Mouse (Mus musculus) left cerebral cortex, adult 11 months (tissue): ENCODE results near the gene Zfp687.

Source experiments
- DNase-seq: peaks from one replicate; pipeline ENCODE4 v3.0.0; 2022; ENCODE audit warnings: low spot score

The Zfp687 gene

DNA sequence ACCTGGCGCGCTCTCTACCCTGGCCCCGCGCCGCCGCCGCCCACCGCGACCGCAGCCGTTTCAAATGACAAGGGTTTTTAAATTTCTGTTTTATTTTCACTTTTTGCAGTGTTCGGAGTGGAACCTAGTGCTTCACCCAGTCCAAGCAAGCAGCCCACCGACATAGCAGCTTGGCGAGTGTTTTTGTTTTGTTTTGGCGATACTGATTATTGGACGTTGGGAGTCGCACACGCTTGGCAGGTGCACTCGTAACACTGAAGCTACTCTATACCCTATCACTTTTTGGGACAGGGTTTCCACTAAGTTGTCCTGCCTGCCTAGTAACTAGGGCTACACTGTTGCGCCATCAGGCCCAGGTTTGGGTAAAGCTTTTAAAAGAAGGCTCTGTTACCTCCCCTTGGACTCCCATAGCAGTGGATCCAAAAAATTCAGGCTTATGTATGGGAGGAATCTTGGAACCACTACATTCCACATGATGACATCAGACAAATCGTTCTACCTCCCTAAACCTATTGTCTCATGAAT lies 1.3 kb upstream of the Zfp687 start:
- no peak for DNase-seq

GRCm38 (mm10) chr3:95015891-95016531 lies 763 bp upstream of the Zfp687 start:
- peak; percentile 92 for DNase-seq

DNA sequence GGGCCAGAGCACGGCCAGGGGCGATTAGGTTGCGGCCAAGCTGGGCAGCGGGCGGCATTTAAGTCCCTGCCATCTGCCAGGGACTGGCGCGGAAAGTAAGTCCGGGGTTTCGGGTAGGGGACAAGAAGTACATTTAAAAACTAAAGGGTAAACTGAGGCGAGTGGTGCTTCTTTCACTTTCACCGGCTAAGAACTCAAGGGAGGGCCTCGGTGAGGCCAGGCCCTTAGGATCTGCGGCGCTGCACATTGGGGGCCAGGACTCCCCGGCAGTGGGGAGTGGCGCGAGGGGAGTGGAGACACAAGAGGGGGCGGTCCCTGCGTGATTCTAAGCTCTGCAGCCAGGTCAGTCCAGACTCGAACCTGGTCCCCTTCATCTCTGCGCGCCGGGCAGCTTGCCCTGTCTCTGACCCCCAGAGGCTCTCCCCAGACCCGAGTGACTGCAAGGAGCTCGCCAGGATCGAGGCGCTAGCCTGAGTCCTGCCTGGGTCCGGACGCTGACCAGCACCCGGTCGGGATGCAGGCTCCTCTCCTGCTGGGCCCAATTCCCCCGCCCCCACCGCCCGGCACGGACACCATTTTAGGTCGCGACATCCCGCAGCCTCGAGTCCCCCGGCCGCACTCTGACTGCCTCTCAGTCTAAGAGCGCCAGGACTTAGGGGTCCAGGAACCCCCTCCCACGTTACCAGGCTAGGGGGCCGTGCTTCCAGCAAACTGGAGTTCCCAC lies 658 bp downstream of the Zfp687 start:
- no peak for DNase-seq

DNA sequence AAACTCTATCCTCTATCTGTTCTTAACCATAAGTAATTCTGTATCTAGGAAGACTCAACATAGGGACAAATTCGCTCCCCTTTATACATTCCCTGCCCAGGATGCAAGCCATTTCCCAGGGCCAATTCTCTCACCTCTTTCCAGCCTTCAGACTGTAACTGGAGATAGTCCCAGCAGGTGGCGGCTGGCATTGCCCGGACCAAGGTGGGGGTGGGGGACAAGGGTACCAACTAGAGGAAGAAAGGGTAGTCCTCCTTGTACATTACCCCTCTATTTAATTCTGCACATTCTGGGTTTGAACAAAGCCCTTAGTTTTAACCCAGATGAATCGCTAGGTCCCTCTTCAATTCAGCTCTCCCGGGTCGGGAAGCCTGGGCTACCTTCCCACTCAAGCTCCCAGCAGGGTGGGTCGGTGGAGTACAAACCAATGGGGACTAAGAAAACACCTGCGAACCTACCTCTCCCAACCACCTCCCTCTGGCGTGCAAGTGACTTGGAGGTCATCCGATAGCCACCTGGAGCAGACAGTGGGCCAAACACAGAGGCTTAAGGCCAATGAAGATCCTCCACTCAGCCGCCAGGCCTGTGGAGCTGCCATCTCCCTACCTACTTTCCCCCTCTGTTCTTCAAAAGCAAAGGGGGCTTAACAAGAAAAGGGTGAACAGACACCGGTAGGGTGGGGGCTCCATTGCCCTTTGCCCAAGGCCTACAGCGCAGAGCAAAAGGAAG lies 1.4 kb downstream of the Zfp687 start:
- DNase-seq: no peak

DNA sequence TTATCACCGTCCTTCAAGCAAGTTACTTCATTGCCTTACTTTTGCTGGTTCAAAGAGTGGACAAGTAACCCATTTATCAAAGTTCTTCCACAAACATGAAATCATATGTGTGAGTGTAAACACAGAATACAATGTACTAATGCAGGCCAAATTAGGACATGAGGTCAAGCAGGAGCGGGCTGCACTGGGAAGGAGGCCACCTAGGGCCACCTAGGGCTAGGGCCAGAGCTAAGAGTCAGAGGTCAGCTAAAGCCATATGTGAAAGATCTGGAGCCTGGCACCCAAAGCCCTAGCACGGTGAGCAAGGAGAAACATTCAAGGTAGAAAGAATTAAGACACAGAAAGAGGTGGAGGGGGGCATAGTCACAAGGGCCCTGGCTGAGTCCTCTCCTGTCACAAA lies 2.3 kb downstream of the Zfp687 start:
- no peak for DNase-seq

DNA sequence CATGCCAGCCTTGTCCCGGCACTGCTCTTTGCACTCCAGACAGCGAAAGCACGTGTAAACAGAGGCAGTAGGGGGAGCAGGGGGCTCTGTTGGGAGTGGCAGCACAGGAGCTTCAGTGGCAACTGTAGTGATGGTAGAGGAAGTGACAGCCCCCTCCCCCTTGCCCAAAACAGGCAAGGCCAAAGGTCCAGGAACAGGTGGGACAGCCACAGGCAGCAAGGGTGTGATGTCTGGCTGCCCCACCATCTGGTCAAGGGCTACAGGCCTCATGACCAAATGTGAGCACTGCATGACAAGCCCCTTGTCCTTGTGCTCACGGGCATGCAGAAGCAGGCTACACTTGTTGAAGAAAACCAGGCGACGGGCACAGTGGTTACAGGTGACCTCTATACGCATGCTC lies 4.9 kb downstream of the Zfp687 start:
- DNase-seq: no peak

DNA sequence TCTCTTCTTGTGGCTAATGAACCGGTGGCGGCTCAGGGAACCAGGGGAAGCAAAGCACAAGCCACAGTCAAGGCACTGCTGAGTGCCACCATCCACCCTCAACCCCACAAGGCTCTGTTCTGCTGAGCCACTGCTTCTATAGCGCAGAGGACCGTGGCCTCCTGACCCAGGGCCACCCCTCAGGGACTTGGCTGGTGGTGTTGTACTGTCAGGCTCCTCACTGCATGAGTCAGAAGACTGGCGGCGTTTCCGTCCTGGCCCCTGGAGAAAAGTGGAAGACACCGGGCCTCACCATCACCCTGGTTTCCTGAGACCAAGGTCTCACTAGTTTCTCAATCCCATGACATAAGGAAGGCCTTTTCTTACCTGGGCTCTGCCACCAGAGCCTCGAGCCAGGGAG lies 7.5 kb downstream of the Zfp687 start:
- DNase-seq: no peak

GRCm38 (mm10) chr3:95005651-95006050 lies 9.6 kb downstream of the Zfp687 start:
- no peak for DNase-seq

- no peak for DNase-seq
These were observed 12.0 kb downstream of the Zfp687 start for GRCm38 (mm10) chr3:95003273-95003672.

DNA sequence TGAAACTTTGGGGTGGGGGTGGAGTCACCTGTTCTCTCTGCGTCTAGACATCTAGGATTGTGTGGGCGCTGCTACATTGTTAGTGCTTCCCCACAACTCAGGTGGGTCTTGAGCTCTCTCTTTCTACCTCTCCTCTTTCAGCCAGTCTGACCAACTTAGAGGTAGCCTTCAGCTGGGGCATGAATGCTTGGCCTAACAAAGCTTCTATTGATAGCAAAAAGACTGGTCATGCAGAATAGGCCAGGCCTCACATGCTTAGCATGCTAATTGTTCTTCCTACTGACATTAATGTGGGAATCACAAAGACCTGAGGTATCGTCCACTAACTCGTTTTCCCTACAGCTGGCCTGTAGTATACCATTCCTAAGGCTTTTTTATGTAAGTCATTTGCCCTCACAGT lies 12.7 kb downstream of the Zfp687 start:
- DNase-seq: no peak

GRCm38 (mm10) chr3:94996946-94997345 lies 18.3 kb downstream of the Zfp687 start:
- DNase-seq: peak; percentile 62

GRCm38 (mm10) chr3:94989159-94989761 lies 26.0 kb downstream of the Zfp687 start:
- no peak for DNase-seq

- DNase-seq: no peak
These were observed 27.7 kb downstream of the Zfp687 start for GRCm38 (mm10) chr3:94987578-94987977.

DNA sequence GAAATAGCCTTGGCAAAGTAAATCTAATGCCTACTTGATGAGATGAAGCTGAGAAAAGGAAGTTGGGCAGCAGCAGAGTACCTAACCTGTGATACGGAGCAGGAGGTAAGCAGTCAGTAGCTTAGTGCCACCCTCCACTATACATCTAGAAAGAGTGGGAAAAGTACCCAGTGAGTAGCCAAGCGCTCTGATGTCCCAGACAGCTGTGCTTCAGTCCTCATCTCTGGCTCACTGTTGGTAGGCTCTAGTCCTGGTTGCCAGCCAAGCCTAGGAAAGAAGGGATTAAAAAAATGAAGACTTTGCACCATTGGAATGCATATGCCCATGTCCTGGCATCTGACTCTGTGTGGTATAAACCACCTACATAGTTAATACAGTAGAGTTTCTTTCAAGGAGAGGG lies 29.7 kb downstream of the Zfp687 start:
- DNase-seq: no peak

- DNase-seq: no peak
These were observed 30.9 kb downstream of the Zfp687 start for GRCm38 (mm10) chr3:94984312-94984711.

GRCm38 (mm10) chr3:94974528-94975422 lies 40.5 kb downstream of the Zfp687 start, which contains the start of gene Pi4kb:
TSS of gene Pi4kb (plus strand) at chr3:94974731.
- DNase-seq: peak; percentile 77

GRCm38 (mm10) chr3:94974026-94974527 lies 41.2 kb downstream of the Zfp687 start:
- no peak for DNase-seq

DNA sequence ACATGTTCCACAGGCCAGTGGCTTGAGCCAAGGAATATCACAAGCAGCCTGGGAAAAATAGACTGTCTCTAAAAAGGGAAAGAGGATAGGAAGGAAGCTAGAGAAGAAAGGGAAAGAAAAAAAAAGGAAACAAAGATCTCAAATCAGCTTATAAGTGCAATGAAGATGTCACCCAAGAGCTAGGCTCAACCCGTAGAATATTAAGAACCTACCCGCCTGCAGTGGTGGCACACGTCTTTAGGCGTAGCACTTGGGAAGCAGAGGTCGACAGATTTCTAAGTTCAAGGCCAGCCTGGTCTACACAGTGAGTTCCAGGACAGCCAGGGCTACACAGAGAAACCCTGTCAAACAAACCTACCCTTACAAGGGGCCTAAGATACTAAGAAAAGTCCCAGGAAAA lies 41.6 kb downstream of the Zfp687 start:
- no peak for DNase-seq

- DNase-seq: no peak
These were observed 42.7 kb downstream of the Zfp687 start for GRCm38 (mm10) chr3:94972552-94972951.

DNA sequence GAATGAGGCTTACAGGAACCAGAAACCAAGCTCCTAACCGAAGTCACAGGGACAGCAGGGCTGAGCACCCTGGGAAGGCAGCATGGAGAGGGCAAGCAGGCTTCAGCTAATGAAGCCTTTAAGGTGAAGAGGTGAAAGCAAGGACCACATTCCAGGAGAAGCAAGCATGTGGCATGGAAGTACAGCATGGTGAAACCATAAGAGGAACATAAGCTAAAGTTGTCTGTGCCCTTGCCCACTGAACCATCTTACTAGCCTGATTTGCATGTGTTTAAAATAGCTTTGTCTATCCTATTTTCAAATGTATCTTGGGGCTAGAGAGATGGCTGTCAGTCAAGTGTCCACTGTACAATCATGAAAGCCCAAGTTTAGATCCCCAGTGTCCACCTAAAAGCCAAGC lies 49.4 kb downstream of the Zfp687 start:
- no peak for DNase-seq

GRCm38 (mm10) chr3:94964989-94965388 lies 50.3 kb downstream of the Zfp687 start:
- DNase-seq: no peak
